Mouse (Mus musculus): ENCODE results near the gene Sgsm1. TPM values are rescaled to one million over a fixed set of nuclear protein-coding genes. Genes with fewer than 3 reads are reported as not detected.
A peak's percentile ranks its signal among the peaks of the same experiment; 100 is the strongest.
"Not testable (repeated sequence)": the region's sequence is repeated elsewhere in the genome, so short reads cannot be mapped to it uniquely, and the experiment has no call there.

The Sgsm1 gene
- 0.62 and 1.9 TPM in 2 replicates for polyA plus RNA-seq (2015; fragmentation: Nextera tagmentation; extraction: Ambion mirVana)

- H3K27me3 ChIP-seq: peaks cover 87% of the 10 kb centered on the region
- H3K27ac ChIP-seq: no peak within 1 kb of the TSS
- ATAC-seq (replicated peaks; ENCODE audit: insufficient number of reproducible peaks, insufficient read depth, low FRiP score, low read depth): peak; percentile 70
- H3K4me2 ChIP-seq: peak within 1 kb of the TSS; percentile 81
- H3K4me3 ChIP-seq: peak within 1 kb of the TSS; percentile 54
- 4% methylated on average over 53 of the region's 53 CpGs for WGBS
- H3K36me3 ChIP-seq: no peaks in the 10 kb centered on the region
- H3K9ac ChIP-seq: peak within 1 kb of the TSS; percentile 51
- no peaks in the 10 kb centered on the region; the same call in 1 of the 2 replicates for H3K9me3 ChIP-seq (replicated peaks)
- H3K4me1 ChIP-seq (replicated peaks): peaks cover 13% of the 10 kb centered on the region
Observed at GRCm38 (mm10) chr5:113310377-113311003, at the start of gene Sgsm1. TSS of gene Sgsm1 (minus strand) at chr5:113310786.

- Histone ChIP-seq H3K4me3 (no peak overlapping the region), H3K9me3 (replicated peaks) (no peaks in the 10 kb centered on the region), H3K27ac (no peak overlapping the region), H3K4me2 (no peak overlapping the region), H3K9ac (no peak overlapping the region), H3K36me3 (no peaks in the 10 kb centered on the region), H3K4me1 (replicated peaks) (peaks cover 3% of the 10 kb centered on the region; the same call in 1 of the 2 replicates), H3K27me3 (peaks cover 45% of the 10 kb centered on the region)
- ATAC-seq (replicated peaks; ENCODE audit: insufficient number of reproducible peaks, insufficient read depth, low FRiP score, low read depth): no peak
- 5% methylated on average over 11 of the region's 11 CpGs for WGBS
Observed at GRCm38 (mm10) chr5:113358833-113359232, 48.2 kb upstream of the Sgsm1 start.

- no peak overlapping the region for H3K4me2 ChIP-seq
- H3K9ac ChIP-seq: no peak overlapping the region
- peaks cover 3% of the 10 kb centered on the region; the same call in 1 of the 2 replicates for H3K4me1 ChIP-seq (replicated peaks)
- H3K9me3 ChIP-seq (replicated peaks): no peaks in the 10 kb centered on the region
- WGBS: 43% methylated on average over 3 of the region's 3 CpGs
- no peaks in the 10 kb centered on the region for H3K36me3 ChIP-seq
- no peak for ATAC-seq (replicated peaks; ENCODE audit: insufficient number of reproducible peaks, insufficient read depth, low FRiP score, low read depth)
- no peak overlapping the region for H3K27ac ChIP-seq
- H3K4me3 ChIP-seq: no peak overlapping the region
- H3K27me3 ChIP-seq: peaks cover 54% of the 10 kb centered on the region
Observed at GRCm38 (mm10) chr5:113357656-113358055, 47.1 kb upstream of the Sgsm1 start.

GRCm38 (mm10) chr5:113357186-113357585 lies 46.6 kb upstream of the Sgsm1 start, which contains the start of gene Aym1:
TSS of gene Aym1 (plus strand) at chr5:113357294.
- no peak within 1 kb of the TSS for H3K4me3 ChIP-seq
- H3K4me2 ChIP-seq: no peak within 1 kb of the TSS
- no peak for ATAC-seq (replicated peaks; ENCODE audit: insufficient number of reproducible peaks, insufficient read depth, low FRiP score, low read depth)
- H3K9ac ChIP-seq: no peak within 1 kb of the TSS
- no peaks in the 10 kb centered on the region for H3K36me3 ChIP-seq
- no peak within 1 kb of the TSS for H3K27ac ChIP-seq
- no peaks in the 10 kb centered on the region for H3K9me3 ChIP-seq (replicated peaks)
- H3K27me3 ChIP-seq: peaks cover 57% of the 10 kb centered on the region
- WGBS: 52% methylated on average over 2 of the region's 6 CpGs
- peaks cover 3% of the 10 kb centered on the region; the same call in 1 of the 2 replicates for H3K4me1 ChIP-seq (replicated peaks)

- H3K4me3 ChIP-seq: no peak overlapping the region
- no peaks in the 10 kb centered on the region for H3K9me3 ChIP-seq (replicated peaks)
- H3K4me2 ChIP-seq: no peak overlapping the region
- peaks cover 76% of the 10 kb centered on the region for H3K27me3 ChIP-seq
- WGBS: 38% methylated on average over 16 of the region's 16 CpGs
- ATAC-seq (replicated peaks; ENCODE audit: insufficient number of reproducible peaks, insufficient read depth, low FRiP score, low read depth): no peak
- H3K4me1 ChIP-seq (replicated peaks): peaks cover 2% of the 10 kb centered on the region; the same call in 1 of the 2 replicates
- H3K27ac ChIP-seq: no peak overlapping the region
- no peak overlapping the region for H3K9ac ChIP-seq
- H3K36me3 ChIP-seq: no peaks in the 10 kb centered on the region
Observed at GRCm38 (mm10) chr5:113354311-113354710, 43.7 kb upstream of the Sgsm1 start.

- Histone ChIP-seq H3K36me3 (no peaks in the 10 kb centered on the region), H3K27me3 (peaks cover 82% of the 10 kb centered on the region), H3K27ac (no peak overlapping the region), H3K9ac (no peak overlapping the region), H3K4me1 (replicated peaks) (no peaks in the 10 kb centered on the region), H3K9me3 (replicated peaks) (no peaks in the 10 kb centered on the region), H3K4me2 (no peak overlapping the region), H3K4me3 (no peak overlapping the region)
- WGBS: 67% methylated on average over 6 of the region's 6 CpGs
- no peak for ATAC-seq (replicated peaks; ENCODE audit: insufficient number of reproducible peaks, insufficient read depth, low FRiP score, low read depth)
Observed at GRCm38 (mm10) chr5:113352636-113353035, 42.0 kb upstream of the Sgsm1 start.

- ATAC-seq (replicated peaks; ENCODE audit: insufficient number of reproducible peaks, insufficient read depth, low FRiP score, low read depth): no peak
- Histone ChIP-seq H3K4me3 (no peak overlapping the region), H3K9me3 (replicated peaks) (no peaks in the 10 kb centered on the region), H3K4me1 (replicated peaks) (no peaks in the 10 kb centered on the region), H3K4me2 (no peak overlapping the region), H3K27me3 (peaks cover 84% of the 10 kb centered on the region), H3K27ac (no peak overlapping the region), H3K9ac (no peak overlapping the region), H3K36me3 (no peaks in the 10 kb centered on the region)
- WGBS: 79% methylated on average over 3 of the region's 3 CpGs
Observed at GRCm38 (mm10) chr5:113351768-113352167, 41.2 kb upstream of the Sgsm1 start.

GRCm38 (mm10) chr5:113349810-113350209 lies 39.2 kb upstream of the Sgsm1 start:
- Histone ChIP-seq H3K4me3 (no peak overlapping the region), H3K27me3 (peaks cover 96% of the 10 kb centered on the region), H3K4me1 (replicated peaks) (no peaks in the 10 kb centered on the region), H3K27ac (no peak overlapping the region), H3K9ac (no peak overlapping the region), H3K9me3 (replicated peaks) (no peaks in the 10 kb centered on the region), H3K4me2 (no peak overlapping the region), H3K36me3 (no peaks in the 10 kb centered on the region)
- WGBS: 26% methylated on average over 7 of the region's 7 CpGs
- ATAC-seq (replicated peaks; ENCODE audit: insufficient number of reproducible peaks, insufficient read depth, low FRiP score, low read depth): no peak

GRCm38 (mm10) chr5:113349226-113349625 lies 38.6 kb upstream of the Sgsm1 start:
- Histone ChIP-seq H3K9ac (no peak overlapping the region), H3K4me3 (no peak overlapping the region), H3K36me3 (no peaks in the 10 kb centered on the region), H3K9me3 (replicated peaks) (no peaks in the 10 kb centered on the region), H3K4me2 (no peak overlapping the region), H3K27me3 (peaks cover 97% of the 10 kb centered on the region), H3K27ac (no peak overlapping the region), H3K4me1 (replicated peaks) (no peaks in the 10 kb centered on the region)
- ATAC-seq (replicated peaks; ENCODE audit: insufficient number of reproducible peaks, insufficient read depth, low FRiP score, low read depth): no peak
- 14% methylated on average over 7 of the region's 7 CpGs for WGBS

- WGBS: 17% methylated on average over 13 of the region's 13 CpGs
- no peak overlapping the region for H3K9ac ChIP-seq
Observed at GRCm38 (mm10) chr5:113348597-113348996, 38.0 kb upstream of the Sgsm1 start.

GRCm38 (mm10) chr5:113347593-113347992 lies 37.0 kb upstream of the Sgsm1 start:
- no peak overlapping the region for H3K27ac ChIP-seq
- no peaks in the 10 kb centered on the region for H3K36me3 ChIP-seq
- H3K9ac ChIP-seq: no peak overlapping the region
- 28% methylated on average over 12 of the region's 12 CpGs for WGBS
- H3K4me2 ChIP-seq: no peak overlapping the region
- peaks cover 92% of the 10 kb centered on the region for H3K27me3 ChIP-seq
- no peak for ATAC-seq (replicated peaks; ENCODE audit: insufficient number of reproducible peaks, insufficient read depth, low FRiP score, low read depth)
- no peak overlapping the region for H3K4me3 ChIP-seq
- no peaks in the 10 kb centered on the region for H3K9me3 ChIP-seq (replicated peaks)
- no peaks in the 10 kb centered on the region for H3K4me1 ChIP-seq (replicated peaks)

More at GRCm38 (mm10) chr5:113348597-113348996, 38.0 kb upstream of the Sgsm1 start:
- Histone ChIP-seq H3K4me1 (replicated peaks) (no peaks in the 10 kb centered on the region), H3K36me3 (no peaks in the 10 kb centered on the region), H3K4me3 (no peak overlapping the region), H3K27me3 (peaks cover 97% of the 10 kb centered on the region), H3K4me2 (no peak overlapping the region), H3K27ac (no peak overlapping the region), H3K9me3 (replicated peaks) (no peaks in the 10 kb centered on the region)
- no peak for ATAC-seq (replicated peaks; ENCODE audit: insufficient number of reproducible peaks, insufficient read depth, low FRiP score, low read depth)

- peaks cover 88% of the 10 kb centered on the region for H3K27me3 ChIP-seq
Observed at GRCm38 (mm10) chr5:113346651-113347050, 36.1 kb upstream of the Sgsm1 start.

More at GRCm38 (mm10) chr5:113346651-113347050, 36.1 kb upstream of the Sgsm1 start:
- H3K9me3 ChIP-seq (replicated peaks); H3K4me3 ChIP-seq; H3K4me1 ChIP-seq (replicated peaks); H3K36me3 ChIP-seq; H3K9ac ChIP-seq; ATAC-seq (replicated peaks; ENCODE audit: insufficient number of reproducible peaks, insufficient read depth, low FRiP score, low read depth); H3K27ac ChIP-seq; H3K4me2 ChIP-seq: not testable (repeated sequence)
- WGBS: 36% methylated on average over 6 of the region's 6 CpGs

Data from heart, embryonic 15.5 days (tissue).